Mouse (Mus musculus) E14TG2a.4 (cell line): ENCODE measurements at regions not wholly inside any gene's neighbourhood (a gene's known extent, or its start where the extent isn't known, plus 50 kb on each side); places are given as distances from the start of the nearest gene placed in this dataset.

Experiments
- CTCF ChIP-seq: conservative IDR thresholded peaks from 2 replicates; pipeline ENCODE4 v1.5.1; 2014; ENCODE audit warnings: low read length
- NANOG ChIP-seq: IDR thresholded peaks from 2 replicates; pipeline ENCODE4 v1.6.1; 2014; ENCODE audit warnings: borderline replicate concordance, low read length, mixed read lengths
- POU5F1 ChIP-seq: IDR thresholded peaks from 2 replicates; pipeline ENCODE4 v1.6.1; 2014; ENCODE audit warnings: low read length, borderline replicate concordance

- TF ChIP-seq CTCF (no peak), NANOG (no peak), POU5F1 (no peak)
Measured at GRCm38 (mm10) chr6:13920809-13921760, 49.8 kb upstream of the 2610001J05Rik start.
